Mouse (Mus musculus) cortical plate, adult 2 months (tissue): ENCODE measurements at regions not wholly inside any gene's neighbourhood (a gene's known extent, or its start where the extent isn't known, plus 50 kb on each side); places are given as distances from the start of the nearest gene placed in this dataset.
"Not testable (repeated sequence)": the region's sequence is repeated elsewhere in the genome, so short reads cannot be mapped to it uniquely, and the experiment has no call there.

ENCODE experiments used
- H3K27ac ChIP-seq: fragments of 200-500 bp; 2 replicates; pipeline ENCODE4 v1.5.1; 2012; ENCODE audit warnings: low read length, control low read depth, inconsistent platforms; ENCODE audit not compliant: insufficient read depth
- H3K4me1 ChIP-seq: fragments of 200-500 bp; 2 replicates; pipeline ENCODE4 v1.6.1; 2011; ENCODE audit warnings: low read length; ENCODE audit not compliant: control insufficient read depth, insufficient read depth
- H3K4me3 ChIP-seq: fragments of 200-500 bp; 2 replicates; pipeline ENCODE4 v1.5.1; 2011; ENCODE audit warnings: mild to moderate bottlenecking, low read length, control low read depth; ENCODE audit not compliant: insufficient read depth
- CTCF ChIP-seq: fragments of 200-500 bp; IDR thresholded peaks from 2 replicates; pipeline ENCODE4 v1.5.1; 2011; ENCODE audit warnings: mild to moderate bottlenecking, control low read depth, low read length; ENCODE audit not compliant: insufficient read depth; ENCODE audit errors: extremely low read depth
- POLR2A ChIP-seq: fragments of 200-500 bp; IDR thresholded peaks from 2 replicates; pipeline ENCODE4 v1.6.1; 2011; ENCODE audit warnings: mild to moderate bottlenecking, low read length, control low read depth; ENCODE audit not compliant: insufficient read depth; ENCODE audit errors: extremely low read depth

- TF ChIP-seq CTCF (no peak), POLR2A (no peak)
- H3K4me3 ChIP-seq, result no peak overlapping the region
- no peak overlapping the region for H3K27ac ChIP-seq
- no peaks in the 10 kb centered on the region for H3K4me1 ChIP-seq
Measured at GRCm38 (mm10) chr12:54527577-54527976, 128.8 kb downstream of the Sptssa start.

DNA sequence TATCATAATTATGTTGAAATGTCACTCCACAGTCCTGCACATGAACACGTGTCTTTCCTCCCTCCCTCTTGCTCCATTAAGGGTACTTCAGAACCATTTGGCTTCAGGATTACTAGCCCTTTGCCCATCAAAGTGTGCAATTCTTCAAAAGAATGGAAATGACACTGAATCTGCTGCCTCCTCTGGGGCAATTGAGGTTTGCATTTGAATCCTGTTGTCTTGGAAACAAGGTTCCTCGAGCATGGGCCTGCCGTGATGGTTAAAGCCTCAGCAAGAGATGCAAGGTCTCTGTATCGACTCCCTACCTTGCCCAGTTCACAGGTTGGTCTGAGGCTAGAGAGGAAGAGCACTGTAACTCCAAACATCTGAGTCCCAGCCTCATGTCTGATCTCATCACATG is 136.0 kb downstream of the Sptssa start:
- Histone ChIP-seq H3K27ac (no peak overlapping the region), H3K4me1 (no peaks in the 10 kb centered on the region), H3K4me3 (no peak overlapping the region)
- TF ChIP-seq CTCF (no peak), POLR2A (no peak)

GRCm38 (mm10) chr12:54519370-54519769 is 137.0 kb downstream of the Sptssa start:
- no peak overlapping the region for H3K4me3 ChIP-seq
- TF ChIP-seq POLR2A (no peak), CTCF (no peak)
- H3K4me1 ChIP-seq, result no peaks in the 10 kb centered on the region
- H3K27ac ChIP-seq, result no peak overlapping the region

DNA sequence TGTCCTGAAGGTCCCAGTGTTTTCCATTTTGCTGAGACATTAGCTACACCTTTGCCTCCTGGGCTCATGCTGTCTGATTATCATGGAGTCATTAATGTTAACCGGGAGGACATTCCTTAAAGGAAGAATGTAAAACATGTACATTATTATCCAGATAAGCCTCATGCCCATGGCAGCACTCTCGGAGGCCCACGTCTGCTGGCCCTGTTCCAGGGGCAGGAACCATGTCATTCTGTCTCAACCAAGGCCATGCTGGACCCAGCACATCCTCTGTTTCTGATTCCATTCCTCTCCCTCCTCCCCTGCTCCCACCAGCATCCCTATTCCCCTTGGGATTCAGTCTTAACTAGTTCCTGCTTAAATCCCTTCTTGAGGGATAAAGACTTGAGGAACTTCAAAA is 139.1 kb downstream of the Sptssa start:
- H3K4me3 ChIP-seq, result no peak overlapping the region
- TF ChIP-seq POLR2A, result no peak
- TF ChIP-seq CTCF, result no peak
- no peaks in the 10 kb centered on the region for H3K4me1 ChIP-seq
- H3K27ac ChIP-seq, result no peak overlapping the region

- Histone ChIP-seq H3K27ac (no peak overlapping the region), H3K4me3 (no peak overlapping the region), H3K4me1 (no peaks in the 10 kb centered on the region)
- TF ChIP-seq POLR2A (no peak), CTCF (no peak)
Measured at GRCm38 (mm10) chr12:54516463-54516862, 139.9 kb downstream of the Sptssa start.

DNA sequence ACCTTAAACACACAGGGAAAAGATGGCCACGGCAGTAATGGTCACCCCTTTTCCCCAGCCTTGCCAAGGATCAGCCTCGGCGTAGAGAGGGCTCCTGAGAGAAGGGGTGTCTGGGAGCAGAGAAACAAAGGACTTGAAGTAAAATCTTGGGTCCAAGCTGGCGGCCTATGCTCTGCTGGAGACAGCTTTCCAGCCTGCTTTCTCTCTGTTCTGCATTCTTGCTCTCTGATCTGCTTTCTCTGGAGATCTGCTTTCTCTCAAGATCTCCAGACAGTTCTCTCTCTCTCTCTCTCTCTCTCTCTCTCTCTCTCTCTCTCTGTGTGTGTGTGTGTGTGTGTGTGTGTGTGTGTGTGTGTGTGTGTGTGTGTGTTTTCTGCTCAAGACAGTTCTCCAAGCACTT is 140.3 kb downstream of the Sptssa start:
- not testable (repeated sequence) for H3K4me3 ChIP-seq, H3K27ac ChIP-seq, H3K4me1 ChIP-seq

GRCm38 (mm10) chr12:54509903-54510302 is 146.5 kb downstream of the Sptssa start:
- no peak for TF ChIP-seq POLR2A
- TF ChIP-seq CTCF, result no peak
- Histone ChIP-seq H3K27ac (no peak overlapping the region), H3K4me1 (no peaks in the 10 kb centered on the region), H3K4me3 (no peak overlapping the region)

- no peak overlapping the region for H3K4me3 ChIP-seq
- no peak overlapping the region for H3K27ac ChIP-seq
- H3K4me1 ChIP-seq, result no peaks in the 10 kb centered on the region
- TF ChIP-seq CTCF (no peak), POLR2A (no peak)
Measured at GRCm38 (mm10) chr12:54502775-54503174, 153.6 kb downstream of the Sptssa start.

DNA sequence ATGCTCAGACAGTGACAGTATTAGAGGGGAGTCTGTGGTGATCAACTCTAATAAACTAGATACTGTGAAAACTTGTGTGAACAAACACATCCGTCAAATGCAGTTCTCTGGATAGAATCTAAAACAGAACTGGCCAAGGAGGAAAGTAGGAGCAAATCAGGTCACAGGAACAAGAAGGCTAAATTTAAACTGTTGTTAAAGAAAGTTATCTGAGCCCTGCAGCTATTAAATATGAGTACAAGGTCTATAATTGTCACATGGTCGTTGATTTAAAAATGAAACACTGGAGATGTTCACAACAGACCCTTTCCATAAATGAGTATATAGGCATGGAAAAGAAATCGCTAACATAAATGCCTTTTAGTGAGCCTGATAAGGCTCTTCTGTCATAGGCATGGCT is 156.4 kb downstream of the Sptssa start:
- Histone ChIP-seq H3K4me1 (no peaks in the 10 kb centered on the region), H3K4me3 (no peak overlapping the region), H3K27ac (no peak overlapping the region)
- TF ChIP-seq CTCF, result no peak
- TF ChIP-seq POLR2A, result no peak

DNA sequence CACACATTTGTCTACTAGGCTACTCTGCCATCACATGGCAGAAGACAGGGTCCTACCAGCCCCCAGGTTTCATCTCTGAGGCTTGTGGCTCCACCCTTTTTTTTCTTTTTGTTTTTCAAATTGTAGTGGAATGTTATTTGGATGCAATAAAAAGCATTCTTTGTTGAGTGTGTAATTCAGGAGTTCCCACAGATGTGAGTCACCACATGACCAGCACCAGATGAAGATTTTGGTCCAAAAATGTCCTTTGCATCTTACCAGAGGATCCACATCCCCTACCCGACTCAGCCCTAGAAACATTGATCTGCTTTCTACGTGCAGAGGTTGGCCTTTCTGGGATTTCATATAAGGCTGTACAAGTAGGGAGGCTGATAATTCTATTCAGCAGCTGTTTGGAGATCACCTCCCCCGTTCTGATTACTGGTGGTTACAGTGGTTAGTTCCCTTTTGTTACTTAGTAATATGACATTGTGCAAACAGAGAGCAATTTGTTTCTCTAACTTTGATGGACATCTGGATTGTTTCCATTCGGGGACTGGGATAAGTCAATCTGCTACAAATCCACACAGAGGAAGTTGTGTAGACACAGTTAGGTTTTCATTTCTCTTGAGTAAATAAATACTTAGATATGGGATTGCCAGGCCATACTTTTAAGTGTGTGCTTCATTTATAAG is 160.5 kb downstream of the Sptssa start:
- no peak overlapping the region for H3K27ac ChIP-seq
- H3K4me3 ChIP-seq, result no peak overlapping the region
- no peaks in the 10 kb centered on the region for H3K4me1 ChIP-seq
- no peak for TF ChIP-seq POLR2A
- TF ChIP-seq CTCF, result no peak
